Mouse (Mus musculus): Measurements from ENCODE around the gene Jazf1.

DNA sequence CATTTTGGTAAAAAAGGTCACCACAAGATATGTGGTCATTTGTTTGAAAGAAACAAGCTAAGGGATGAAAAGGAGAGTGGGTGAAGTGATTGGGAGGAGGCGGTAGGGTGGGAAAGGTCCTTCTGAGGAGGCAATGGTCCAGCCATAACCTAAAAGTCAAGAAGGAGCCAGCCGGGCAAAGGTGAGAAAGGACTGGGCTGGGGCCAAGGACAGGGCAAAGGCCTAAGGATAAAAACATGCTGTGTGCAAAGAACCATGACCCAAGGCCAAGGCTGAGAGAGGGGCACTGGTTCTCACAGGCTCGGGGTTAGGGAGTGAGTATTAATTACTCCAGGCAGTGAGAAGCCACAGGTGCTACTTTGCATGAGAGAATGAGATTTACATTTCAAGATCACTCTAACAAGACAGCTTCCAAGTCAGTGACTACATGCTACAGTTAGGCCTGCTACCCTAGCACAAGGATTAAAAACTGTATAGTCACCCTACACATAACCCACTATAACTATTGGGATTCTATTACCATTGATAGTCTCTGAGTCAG, 151.5 kb downstream of the Jazf1 start:
- TF ChIP-seq CTCF (IDR thresholded peaks at IDR 0.05; ENCODE audit: borderline replicate concordance, insufficient read depth, low read length), result no peak
- TF ChIP-seq POLR2A (IDR thresholded peaks at IDR 0.05; ENCODE audit: low read depth, low read length), result no peak

Measured in embryonic fibroblast, embryonic 13.5 days (primary cell).